Mouse (Mus musculus): ENCODE measurements around the gene Mars. TPM values are rescaled to one million over a fixed set of nuclear protein-coding genes. Genes with fewer than 3 reads are reported as not detected.

Gene Mars
- polyA plus RNA-seq, 1 experiment from 2014 or later = 132 TPM

DNA sequence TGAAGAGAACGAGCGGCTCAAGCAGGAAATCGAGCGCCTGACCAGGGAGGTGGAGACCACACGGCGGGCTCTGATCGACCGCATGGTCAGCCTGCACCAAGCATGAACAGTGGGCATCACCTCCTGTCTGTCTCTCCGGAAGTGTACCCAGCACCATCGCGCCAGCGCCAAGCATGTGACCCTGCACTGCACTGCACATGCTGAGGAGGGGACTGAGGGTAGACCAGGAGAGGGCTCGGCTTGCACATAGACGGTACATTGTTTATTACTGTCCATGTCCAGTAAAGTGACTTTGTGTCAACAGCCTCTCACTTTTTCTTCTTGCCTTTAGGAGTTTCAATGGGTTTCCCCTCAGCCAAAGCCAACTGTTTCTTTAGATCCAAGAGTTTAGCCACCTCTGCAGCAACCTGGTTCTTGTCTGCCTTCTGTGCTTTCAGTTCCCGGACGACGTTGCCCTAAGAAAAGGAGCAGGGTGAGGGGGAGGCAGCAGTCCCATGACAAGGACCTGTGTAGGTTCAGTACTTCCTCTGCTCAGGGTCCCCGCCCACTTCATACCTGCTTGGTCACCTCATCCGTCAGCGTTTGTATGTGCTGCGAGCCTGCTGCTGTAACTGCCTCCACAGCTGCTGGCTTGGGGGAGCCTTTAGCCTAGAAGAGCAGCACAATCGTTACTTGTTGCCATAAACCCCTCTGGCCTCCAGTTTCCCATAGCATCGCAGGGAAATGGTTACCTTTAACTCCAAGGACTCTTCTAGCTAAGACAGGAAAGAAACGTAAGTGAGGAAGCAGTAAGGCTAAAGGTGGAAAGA lies 15.4 kb downstream of the Mars start:
- WGBS = 83% methylated on average over 24 of the region's 24 CpGs
- Histone ChIP-seq H3K4me1 (ENCODE audit: insufficient read depth) (peaks cover 10% of the 10 kb centered on the region; the same call in 1 of the 2 replicates), H3K9ac (no peak overlapping the region), H3K4me2 (no peak overlapping the region), H3K27ac (ENCODE audit: low read depth) (no peak overlapping the region), H3K27me3 (ENCODE audit: insufficient read depth, low read length) (no peaks in the 10 kb centered on the region), H3K4me3 (ENCODE audit: low read depth, low read length) (no peak overlapping the region), H3K36me3 (ENCODE audit: insufficient read depth) (peaks cover 80% of the 10 kb centered on the region), H3K9me3 (ENCODE audit: low read depth, low read length) (no peaks in the 10 kb centered on the region)
- ATAC-seq (ENCODE audit: insufficient read depth) = no peak
- TF ChIP-seq CTCF (IDR thresholded peaks at IDR 0.05; ENCODE audit: low read depth) = no peak
- no peak for DNase-seq

DNA sequence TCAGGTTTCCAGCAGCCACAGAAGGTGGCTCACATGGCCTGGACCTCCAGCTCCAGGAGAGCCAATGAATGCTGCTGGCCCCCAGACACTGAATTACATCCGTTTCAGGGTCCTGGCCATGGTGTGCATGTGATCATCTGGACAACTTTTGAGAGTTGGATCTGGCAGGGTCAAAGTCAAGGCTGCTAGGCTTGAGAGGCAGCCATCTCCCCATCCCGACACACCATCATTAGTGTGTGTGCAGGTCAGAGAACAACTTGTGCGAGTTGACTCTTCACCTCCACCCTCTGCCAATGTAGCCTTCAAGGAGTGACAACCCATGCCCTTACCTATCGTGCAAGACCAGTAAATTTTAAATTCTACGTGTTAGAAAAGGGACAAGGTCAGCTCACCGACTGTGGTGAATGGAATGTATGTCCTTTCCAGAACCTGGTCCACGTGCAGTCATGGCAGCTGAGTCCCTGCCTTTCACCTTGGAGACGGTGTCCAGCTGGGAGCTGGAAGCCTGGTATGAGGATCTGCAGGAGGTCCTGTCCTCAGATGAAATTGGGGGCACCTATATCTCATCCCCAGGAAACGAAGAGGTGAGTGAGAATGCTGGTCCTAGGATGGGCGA lies 16.6 kb downstream of the Mars start:
- DNase-seq = no peak
- Histone ChIP-seq H3K4me3 (ENCODE audit: low read depth, low read length) (no peak overlapping the region), H3K4me1 (ENCODE audit: insufficient read depth) (peaks cover 10% of the 10 kb centered on the region; the same call in 1 of the 2 replicates), H3K9ac (no peak overlapping the region), H3K27me3 (ENCODE audit: insufficient read depth, low read length) (no peaks in the 10 kb centered on the region), H3K36me3 (ENCODE audit: insufficient read depth) (peaks cover 68% of the 10 kb centered on the region), H3K4me2 (no peak overlapping the region), H3K27ac (ENCODE audit: low read depth) (no peak overlapping the region), H3K9me3 (ENCODE audit: low read depth, low read length) (no peaks in the 10 kb centered on the region)
- 87% methylated on average over 10 of the region's 10 CpGs for WGBS
- no peak for ATAC-seq (ENCODE audit: insufficient read depth)
- TF ChIP-seq CTCF (IDR thresholded peaks at IDR 0.05; ENCODE audit: low read depth) = no peak

DNA sequence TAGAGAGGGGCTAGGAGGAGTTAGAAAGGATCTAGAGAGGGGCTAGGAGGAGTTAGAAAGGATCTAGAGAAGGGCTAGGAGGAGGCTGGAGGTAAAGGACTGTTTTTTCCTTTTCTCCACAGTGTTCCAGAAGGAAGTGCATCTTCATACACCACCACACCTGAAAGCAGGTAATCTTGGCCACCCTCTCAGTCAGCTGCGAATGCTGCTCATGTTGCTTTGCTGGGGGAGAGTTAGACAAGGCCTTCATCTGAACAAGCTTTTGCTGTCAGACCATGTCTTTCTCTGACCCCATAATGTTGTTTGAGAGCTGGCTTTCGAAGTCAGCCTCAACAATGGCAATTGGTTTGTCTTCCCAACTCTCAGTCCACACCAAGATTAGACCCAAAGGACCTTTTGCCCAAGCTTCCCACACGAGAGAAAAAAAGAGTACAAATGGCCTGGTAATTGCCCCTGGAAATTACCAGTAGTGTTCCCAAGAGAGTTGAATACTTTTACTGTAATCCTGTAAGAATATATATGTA lies 17.9 kb downstream of the Mars start:
- H3K9me3 ChIP-seq (ENCODE audit: low read depth, low read length) = no peaks in the 10 kb centered on the region
- H3K27ac ChIP-seq (ENCODE audit: low read depth) = no peak overlapping the region
- TF ChIP-seq CTCF (IDR thresholded peaks at IDR 0.05; ENCODE audit: low read depth) = no peak
- H3K27me3 ChIP-seq (ENCODE audit: insufficient read depth, low read length) = no peaks in the 10 kb centered on the region
- peaks cover 16% of the 10 kb centered on the region; the same call in 1 of the 2 replicates for H3K4me1 ChIP-seq (ENCODE audit: insufficient read depth)
- no peak for DNase-seq
- H3K4me3 ChIP-seq (ENCODE audit: low read depth, low read length) = no peak overlapping the region
- H3K4me2 ChIP-seq = 0 out of 2 replicates have a peak overlapping the region, but pooled peaks have one; percentile 32
- no peak for ATAC-seq (ENCODE audit: insufficient read depth)
- H3K9ac ChIP-seq = no peak overlapping the region
- 83% methylated on average over 3 of the region's 3 CpGs for WGBS
- peaks cover 54% of the 10 kb centered on the region for H3K36me3 ChIP-seq (ENCODE audit: insufficient read depth)

DNA sequence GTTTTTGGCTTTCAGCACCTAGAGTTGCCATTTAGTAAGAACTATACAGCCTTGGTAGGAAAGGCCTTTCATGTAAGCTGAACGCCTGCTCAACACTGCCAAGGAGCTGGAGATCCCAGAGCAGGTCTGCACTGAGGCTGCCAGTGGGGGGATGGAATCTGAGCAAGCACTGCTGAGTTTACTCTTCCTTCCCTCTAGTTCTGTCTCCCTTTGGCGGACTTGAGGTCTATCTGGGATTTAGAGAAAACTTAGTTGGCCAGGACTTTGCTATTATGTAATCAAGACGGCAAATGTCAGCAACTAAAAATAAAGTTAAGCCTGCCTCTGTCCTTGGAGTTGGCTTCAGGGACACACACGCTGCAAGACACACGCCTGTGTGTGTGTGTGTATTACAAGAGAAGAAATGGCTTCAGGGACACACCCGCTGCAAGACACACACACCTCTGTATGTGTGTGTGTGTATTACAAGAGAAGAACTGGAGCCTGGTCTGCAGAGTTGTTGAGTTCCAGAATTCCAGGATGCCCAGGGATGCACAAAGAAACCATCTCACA lies 18.5 kb downstream of the Mars start:
- H3K9ac ChIP-seq = no peak overlapping the region
- H3K36me3 ChIP-seq (ENCODE audit: insufficient read depth) = peaks cover 48% of the 10 kb centered on the region
- H3K9me3 ChIP-seq (ENCODE audit: low read depth, low read length) = no peaks in the 10 kb centered on the region
- peak overlapping the region; percentile 32; the same call in 1 of the 2 replicates for H3K4me2 ChIP-seq
- ATAC-seq (ENCODE audit: insufficient read depth) (no peak), DNase-seq (no peak)
- no peak overlapping the region for H3K27ac ChIP-seq (ENCODE audit: low read depth)
- no peaks in the 10 kb centered on the region for H3K27me3 ChIP-seq (ENCODE audit: insufficient read depth, low read length)
- peaks cover 16% of the 10 kb centered on the region; the same call in 1 of the 2 replicates for H3K4me1 ChIP-seq (ENCODE audit: insufficient read depth)
- TF ChIP-seq CTCF (IDR thresholded peaks at IDR 0.05; ENCODE audit: low read depth) = no peak
- no peak overlapping the region for H3K4me3 ChIP-seq (ENCODE audit: low read depth, low read length)
- 74% methylated on average over 6 of the region's 6 CpGs for WGBS

DNA sequence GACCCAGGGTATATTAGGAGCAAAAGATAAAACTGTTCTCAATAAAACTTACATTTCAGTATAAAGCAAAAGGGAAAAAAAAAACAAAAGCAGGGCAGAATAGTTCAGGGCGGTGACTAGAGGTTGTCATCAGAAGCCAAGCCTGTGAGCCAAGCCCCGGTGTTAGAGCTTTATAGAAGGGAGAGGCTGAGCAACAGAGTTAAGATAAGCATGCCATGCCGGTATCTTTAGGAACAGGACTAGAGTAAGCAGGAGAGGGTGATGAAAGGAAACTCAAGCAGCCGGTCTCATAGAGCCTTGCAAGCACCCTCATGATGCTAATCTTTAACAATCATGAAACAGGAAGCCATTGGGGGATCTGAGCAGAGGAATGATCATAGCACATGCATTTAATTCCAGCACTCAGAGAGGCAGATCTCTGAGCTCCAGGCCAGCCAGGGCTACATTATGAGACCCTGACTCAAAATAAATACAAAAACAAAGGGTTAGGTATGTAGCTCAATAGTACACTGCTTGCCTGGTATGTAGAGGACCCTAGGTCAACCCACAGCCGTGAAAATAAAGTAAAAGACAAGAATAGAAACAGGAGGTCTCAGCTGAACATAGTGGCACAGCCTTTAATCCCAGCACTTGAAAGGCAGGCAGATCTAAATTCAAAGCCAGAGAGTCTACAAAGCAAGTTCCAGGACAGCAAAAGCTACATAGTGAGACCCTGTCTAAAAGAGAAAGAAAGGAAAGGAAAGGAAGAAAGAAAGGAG lies 19.5 kb downstream of the Mars start:
- H3K27ac ChIP-seq (ENCODE audit: low read depth) = peak overlapping the region; percentile 93
- H3K36me3 ChIP-seq (ENCODE audit: insufficient read depth) = peaks cover 43% of the 10 kb centered on the region
- peaks cover 24% of the 10 kb centered on the region; the same call in 1 of the 2 replicates for H3K4me1 ChIP-seq (ENCODE audit: insufficient read depth)
- no peak for DNase-seq
- H3K9me3 ChIP-seq (ENCODE audit: low read depth, low read length) = no peaks in the 10 kb centered on the region
- H3K4me2 ChIP-seq = peak overlapping the region; percentile 83
- TF ChIP-seq CTCF (IDR thresholded peaks at IDR 0.05; ENCODE audit: low read depth) = no peak
- peak overlapping the region; percentile 65 for H3K4me3 ChIP-seq (ENCODE audit: low read depth, low read length)
- H3K9ac ChIP-seq = peak overlapping the region; percentile 76
- H3K27me3 ChIP-seq (ENCODE audit: insufficient read depth, low read length) = no peaks in the 10 kb centered on the region
- ATAC-seq (ENCODE audit: insufficient read depth) = no peak
- WGBS = 22% methylated on average over 5 of the region's 5 CpGs

DNA sequence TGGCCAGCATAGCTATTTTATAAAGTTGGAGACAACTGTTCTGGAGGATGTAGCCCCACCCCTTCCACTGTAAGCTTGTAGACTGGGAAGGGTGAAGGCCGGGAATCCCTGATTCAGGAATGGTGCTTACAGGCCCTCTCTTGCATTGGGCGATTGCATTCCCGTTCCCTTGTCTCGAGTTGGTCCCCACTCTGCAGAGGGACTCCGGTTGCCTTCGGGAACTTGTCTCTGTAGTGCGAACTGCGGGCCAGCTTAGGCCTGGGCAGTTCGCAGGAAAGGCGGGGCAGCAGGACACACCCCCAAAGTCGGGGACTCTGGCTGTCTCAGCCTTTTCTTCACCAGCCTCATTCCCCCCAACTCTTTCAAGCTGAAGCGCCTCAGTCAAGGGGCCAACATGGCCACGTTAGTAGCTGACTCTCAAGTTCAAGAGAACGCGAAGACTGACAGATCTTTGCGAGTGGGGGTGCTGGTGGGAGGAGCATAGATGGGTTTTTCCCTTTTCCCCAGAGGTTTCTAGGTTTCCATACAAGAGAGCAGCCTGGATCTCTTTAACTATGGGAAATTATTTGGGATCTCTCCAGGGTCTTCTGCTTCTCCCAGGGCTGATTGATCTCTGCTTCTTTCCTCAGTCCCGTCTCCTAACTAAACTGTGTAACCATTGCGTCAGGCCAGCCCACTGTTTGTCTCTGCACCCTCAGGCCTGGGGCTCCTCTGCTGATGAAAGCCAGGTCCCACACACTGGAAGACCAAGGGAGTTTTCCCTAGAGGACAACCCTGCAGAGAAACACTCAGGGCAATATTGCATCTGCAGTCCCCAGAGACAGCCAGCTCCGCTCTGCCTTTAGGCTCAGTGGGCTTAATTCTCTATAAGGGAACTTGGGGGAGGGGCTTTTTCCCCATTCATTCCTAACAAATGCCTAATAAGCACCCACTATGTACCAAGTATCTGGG lies 20.4 kb downstream of the Mars start:
- Histone ChIP-seq H3K4me1 (ENCODE audit: insufficient read depth) (peaks cover 30% of the 10 kb centered on the region; the same call in 1 of the 2 replicates), H3K9ac (peak overlapping the region; percentile 76), H3K27ac (ENCODE audit: low read depth) (peak overlapping the region; percentile 93), H3K36me3 (ENCODE audit: insufficient read depth) (peaks cover 43% of the 10 kb centered on the region), H3K4me3 (ENCODE audit: low read depth, low read length) (peak overlapping the region; percentile 65), H3K27me3 (ENCODE audit: insufficient read depth, low read length) (no peaks in the 10 kb centered on the region), H3K4me2 (peak overlapping the region; percentile 83), H3K9me3 (ENCODE audit: low read depth, low read length) (no peaks in the 10 kb centered on the region)
- no peak for TF ChIP-seq CTCF (IDR thresholded peaks at IDR 0.05; ENCODE audit: low read depth)
- ATAC-seq (ENCODE audit: insufficient read depth) = peak; percentile 48
- 2% methylated on average over 19 of the region's 19 CpGs for WGBS
- DNase-seq = peak; percentile 80
